Mouse (Mus musculus) thymus, adult 2 months (tissue): ENCODE measurements around the gene Zp3r. TPM values are rescaled to one million over a fixed set of nuclear protein-coding genes. Genes with fewer than 3 reads are reported as not detected.

Source experiments
- DNase-seq: peaks from one replicate; pipeline ENCODE4 v3.0.0; 2021
- H3K27ac ChIP-seq: fragments of 200-500 bp; 2 replicates; pipeline ENCODE4 v1.5.1; 2012; ENCODE audit warnings: low read length, control low read depth; ENCODE audit not compliant: control insufficient read depth, insufficient read depth
- H3K27me3 ChIP-seq: fragments of 200-500 bp; 2 replicates; pipeline ENCODE4 v1.6.1; 2012; ENCODE audit warnings: mild to moderate bottlenecking, low read length, moderate library complexity, mixed read lengths; ENCODE audit not compliant: control insufficient read depth, insufficient read depth
- H3K36me3 ChIP-seq: fragments of 200-500 bp; 2 replicates; pipeline ENCODE4 v1.6.1; 2012; ENCODE audit warnings: mild to moderate bottlenecking, low read length, moderate library complexity; ENCODE audit not compliant: control insufficient read depth, insufficient read depth
- H3K4me1 ChIP-seq: fragments of 200-500 bp; replicated peaks from 2 replicates; pipeline ENCODE4 v1.6.1; 2012; ENCODE audit warnings: low read length; ENCODE audit not compliant: control insufficient read depth, insufficient read depth
- H3K4me3 ChIP-seq: fragments of 200-500 bp; 2 replicates; pipeline ENCODE4 v1.5.1; 2012; ENCODE audit warnings: mild to moderate bottlenecking, low read length, control low read depth, moderate library complexity; ENCODE audit not compliant: control insufficient read depth, insufficient read depth
- CTCF ChIP-seq: fragments of 200-500 bp; IDR thresholded peaks from 2 replicates; pipeline ENCODE4 v1.5.1; 2012; ENCODE audit warnings: mild to moderate bottlenecking, control low read depth, low read length, moderate library complexity, borderline replicate concordance; ENCODE audit not compliant: control insufficient read depth, poor library complexity, insufficient read depth; ENCODE audit errors: extremely low read depth
- POLR2A ChIP-seq: fragments of 200-500 bp; IDR thresholded peaks from 2 replicates; pipeline ENCODE4 v1.6.1; 2012; ENCODE audit warnings: mild to moderate bottlenecking, low read length, control low read depth, moderate library complexity; ENCODE audit not compliant: control insufficient read depth, poor library complexity, insufficient read depth; ENCODE audit errors: extremely low read depth
- WGBS: fragments of 180-500 bp; shearing (Covaris S2); methylation state at CpG from one replicate; pipeline ENCODE4 v1.1.7; 2018; 5-methylcytosine and 5-hydroxymethylcytosine counted together
- polyA plus RNA-seq: library from polyadenylated mRNA; depleted of rRNA; stranded (reverse); fragments of >200 nt; gene quantifications from 2 replicates; pipeline ENCODE4 v1.2.3, GENCODE M21; 2012

The Zp3r gene
- polyA plus RNA-seq, 1 experiment, result not detected

GRCm38 (mm10) chr1:130633761-130634410, 4.5 kb upstream of the Zp3r start:
- WGBS, result 7% methylated on average over 16 of the region's 16 CpGs
- peak overlapping the region; percentile 24; the same call in 1 of the 2 replicates for H3K27ac ChIP-seq
- DNase-seq, result peak; percentile 90
- peaks cover 5% of the 10 kb centered on the region; the same call in 1 of the 2 replicates for H3K4me1 ChIP-seq
- H3K4me3 ChIP-seq, result peak overlapping the region; percentile 26
- no peaks in the 10 kb centered on the region for H3K27me3 ChIP-seq
- no peaks in the 10 kb centered on the region for H3K36me3 ChIP-seq
- TF ChIP-seq CTCF, result peak; percentile 89
- TF ChIP-seq POLR2A, result no peak

- peak; percentile 42 for DNase-seq
Observed at GRCm38 (mm10) chr1:130633316-130633715, 3.9 kb upstream of the Zp3r start.

GRCm38 (mm10) chr1:130596291-130596690, 33.1 kb downstream of the Zp3r start:
- WGBS, result 64% methylated on average over 2 of the region's 2 CpGs
- Histone ChIP-seq H3K4me1 (no peaks in the 10 kb centered on the region), H3K27ac (no peak overlapping the region), H3K4me3 (no peak overlapping the region), H3K27me3 (no peaks in the 10 kb centered on the region), H3K36me3 (no peaks in the 10 kb centered on the region)
- TF ChIP-seq POLR2A (no peak), CTCF (no peak)
- peak; percentile 35 for DNase-seq

More at GRCm38 (mm10) chr1:130633316-130633715, 3.9 kb upstream of the Zp3r start:
- no peak for TF ChIP-seq CTCF
- TF ChIP-seq POLR2A, result no peak
- H3K36me3 ChIP-seq, result no peaks in the 10 kb centered on the region
- H3K4me1 ChIP-seq, result peaks cover 5% of the 10 kb centered on the region; the same call in 1 of the 2 replicates
- WGBS, result 58% methylated on average over 8 of the region's 8 CpGs
- no peaks in the 10 kb centered on the region for H3K27me3 ChIP-seq
- H3K4me3 ChIP-seq, result peak overlapping the region; percentile 26
- peak overlapping the region; percentile 24; the same call in 1 of the 2 replicates for H3K27ac ChIP-seq

GRCm38 (mm10) chr1:130588659-130589058, 40.8 kb downstream of the Zp3r start:
- WGBS, result 92% methylated on average over 9 of the region's 9 CpGs
- no peaks in the 10 kb centered on the region for H3K36me3 ChIP-seq
- no peaks in the 10 kb centered on the region for H3K27me3 ChIP-seq
- no peak for DNase-seq
- TF ChIP-seq POLR2A, result no peak
- TF ChIP-seq CTCF, result no peak
- no peak overlapping the region for H3K4me3 ChIP-seq
- H3K27ac ChIP-seq, result no peak overlapping the region
- no peaks in the 10 kb centered on the region for H3K4me1 ChIP-seq

- 83% methylated on average over 4 of the region's 4 CpGs for WGBS
- TF ChIP-seq POLR2A, result no peak
- no peak for TF ChIP-seq CTCF
- Histone ChIP-seq H3K36me3 (no peaks in the 10 kb centered on the region), H3K4me1 (no peaks in the 10 kb centered on the region), H3K27ac (no peak overlapping the region), H3K27me3 (no peaks in the 10 kb centered on the region), H3K4me3 (no peak overlapping the region)
- no peak for DNase-seq
Observed at GRCm38 (mm10) chr1:130576389-130576788, 53.0 kb downstream of the Zp3r start.

GRCm38 (mm10) chr1:130575962-130576361, 53.5 kb downstream of the Zp3r start:
- Histone ChIP-seq H3K4me1 (no peaks in the 10 kb centered on the region), H3K27ac (no peak overlapping the region), H3K27me3 (no peaks in the 10 kb centered on the region), H3K36me3 (no peaks in the 10 kb centered on the region), H3K4me3 (no peak overlapping the region)
- TF ChIP-seq CTCF (no peak), POLR2A (no peak)
- DNase-seq, result peak; percentile 56
